Mouse (Mus musculus): ENCODE measurements around the gene Scn5a. TPM values are rescaled to one million over a fixed set of nuclear protein-coding genes. Genes with fewer than 3 reads are reported as not detected.

The Scn5a gene
- total and polyA plus RNA-seq, 3 experiments = 0.03 TPM; not detected in 2

- Histone ChIP-seq H3K9ac (ENCODE audit: control insufficient read depth, low read depth, low read length, poor library complexity, severe bottlenecking) (no peak overlapping the region), H3K9me3 (replicated peaks; ENCODE audit: insufficient read depth, low read length) (no peaks in the 10 kb centered on the region), H3K27me3 (ENCODE audit: control insufficient read depth in 1 of 2, insufficient read depth in 2 of 2, low read length in 2 of 2) (no peaks in the 10 kb centered on the region), H3K4me1 (ENCODE audit: control insufficient read depth in 1 of 2, insufficient read depth in 2 of 2, low read length in 2 of 2) (no peaks in the 10 kb centered on the region), H3K79me2 (ENCODE audit: control insufficient read depth, insufficient read depth, low read length, poor library complexity) (no peaks in the 10 kb centered on the region), H3K4me3 (ENCODE audit: control insufficient read depth in 1 of 2, insufficient read depth in 1 of 2, low read depth in 2 of 2, low read length in 2 of 2) (no peak overlapping the region), H3K36me3 (ENCODE audit: control insufficient read depth in 1 of 2, insufficient read depth in 2 of 2, low read length in 2 of 2) (no peaks in the 10 kb centered on the region), H3K27ac (ENCODE audit: control insufficient read depth, low read depth, low read length) (no peak overlapping the region)
- DNase-seq (ENCODE audit: low read depth, low spot score) = no peak
- no peak for TF ChIP-seq MYB (IDR thresholded peaks at IDR 0.05; ENCODE audit: low read depth, low read length)
- no peak for TF ChIP-seq KAT2A (conservative IDR thresholded peaks at IDR 0.05; ENCODE audit: low read depth, low read length)
- no peak for TF ChIP-seq POLR2AphosphoS5 (IDR thresholded peaks at IDR 0.05; ENCODE audit: borderline replicate concordance, low read depth, low read length)
- no peak for TF ChIP-seq TAL1 (IDR thresholded peaks at IDR 0.05; ENCODE audit: low read length)
- TF ChIP-seq JUND (IDR thresholded peaks at IDR 0.05; ENCODE audit: low read depth, low read length) = no peak
- no peak for TF ChIP-seq MAZ (IDR thresholded peaks at IDR 0.05; ENCODE audit: low read depth, low read length)
- no peak for TF ChIP-seq RAD21 (IDR thresholded peaks at IDR 0.05; ENCODE audit: low read depth, low read length)
- no peak for TF ChIP-seq POLR2A (IDR thresholded peaks at IDR 0.05; ENCODE audit: control insufficient read depth in 1 of 2, insufficient read depth in 1 of 2, low read depth in 1 of 2, low read length in 2 of 2, poor library complexity in 1 of 2)
- TF ChIP-seq POLR2AphosphoS2 (IDR thresholded peaks at IDR 0.05; ENCODE audit: low read length) = no peak
- no peak for TF ChIP-seq MAFK (IDR thresholded peaks at IDR 0.05; ENCODE audit: borderline replicate concordance, low read depth, low read length)
- TF ChIP-seq UBTF (IDR thresholded peaks at IDR 0.05; ENCODE audit: borderline replicate concordance, insufficient read depth, low read depth, low read length) = no peak
Measured at GRCm38 (mm10) chr9:119496960-119497359, 81.9 kb downstream of the Scn5a start.

GRCm38 (mm10) chr9:119496354-119496753 lies 82.5 kb downstream of the Scn5a start:
- no peak overlapping the region for H3K27ac ChIP-seq (ENCODE audit: control insufficient read depth, low read depth, low read length)
- no peak overlapping the region for H3K4me3 ChIP-seq (ENCODE audit: control insufficient read depth in 1 of 2, insufficient read depth in 1 of 2, low read depth in 2 of 2, low read length in 2 of 2)
- H3K9ac ChIP-seq (ENCODE audit: control insufficient read depth, low read depth, low read length, poor library complexity, severe bottlenecking) = no peak overlapping the region
- no peaks in the 10 kb centered on the region for H3K79me2 ChIP-seq (ENCODE audit: control insufficient read depth, insufficient read depth, low read length, poor library complexity)
- no peaks in the 10 kb centered on the region for H3K27me3 ChIP-seq (ENCODE audit: control insufficient read depth in 1 of 2, insufficient read depth in 2 of 2, low read length in 2 of 2)
- H3K36me3 ChIP-seq (ENCODE audit: control insufficient read depth in 1 of 2, insufficient read depth in 2 of 2, low read length in 2 of 2) = no peaks in the 10 kb centered on the region
- no peak for DNase-seq (ENCODE audit: low read depth, low spot score)
- H3K4me1 ChIP-seq (ENCODE audit: control insufficient read depth in 1 of 2, insufficient read depth in 2 of 2, low read length in 2 of 2) = no peaks in the 10 kb centered on the region
- TF ChIP-seq RCOR1 (IDR thresholded peaks at IDR 0.05; ENCODE audit: low read depth, low read length) (no peak), MEF2A (IDR thresholded peaks at IDR 0.05; ENCODE audit: extremely low read depth, insufficient replicate concordance, low read depth, low read length, poor library complexity, severe bottlenecking) (no peak), KAT2A (conservative IDR thresholded peaks at IDR 0.05; ENCODE audit: low read depth, low read length) (no peak), POLR2A (IDR thresholded peaks at IDR 0.05; ENCODE audit: control insufficient read depth in 1 of 2, insufficient read depth in 1 of 2, low read depth in 1 of 2, low read length in 2 of 2, poor library complexity in 1 of 2) (no peak), TCF12 (IDR thresholded peaks at IDR 0.05; ENCODE audit: low read depth, low read length) (no peak), GABPA (IDR thresholded peaks at IDR 0.05; ENCODE audit: low read depth, low read length) (no peak), RAD21 (IDR thresholded peaks at IDR 0.05; ENCODE audit: low read depth, low read length) (no peak), MYC (IDR thresholded peaks at IDR 0.05; ENCODE audit: low read depth, low read length) (no peak), ZKSCAN1 (IDR thresholded peaks at IDR 0.05; ENCODE audit: low read depth, low read length) (no peak), ETS1 (IDR thresholded peaks at IDR 0.05; ENCODE audit: low read depth, low read length) (no peak), CTCF (IDR thresholded peaks at IDR 0.05 in 2 of 3, conservative IDR thresholded peaks at IDR 0.05 in 1 of 3; ENCODE audit: control insufficient read depth in 1 of 3, insufficient read depth in 1 of 3, low read depth in 2 of 3, low read length in 3 of 3, poor library complexity in 1 of 3, severe bottlenecking in 1 of 3) (no peak), ELF1 (IDR thresholded peaks at IDR 0.05; ENCODE audit: low read depth, low read length) (no peak), GATA1 (IDR thresholded peaks at IDR 0.05; ENCODE audit: low read depth, low read length) (no peak)
- H3K9me3 ChIP-seq (replicated peaks; ENCODE audit: insufficient read depth, low read length) = no peaks in the 10 kb centered on the region
